Mouse (Mus musculus): ENCODE results near the gene Amhr2.

The Amhr2 gene

DNA sequence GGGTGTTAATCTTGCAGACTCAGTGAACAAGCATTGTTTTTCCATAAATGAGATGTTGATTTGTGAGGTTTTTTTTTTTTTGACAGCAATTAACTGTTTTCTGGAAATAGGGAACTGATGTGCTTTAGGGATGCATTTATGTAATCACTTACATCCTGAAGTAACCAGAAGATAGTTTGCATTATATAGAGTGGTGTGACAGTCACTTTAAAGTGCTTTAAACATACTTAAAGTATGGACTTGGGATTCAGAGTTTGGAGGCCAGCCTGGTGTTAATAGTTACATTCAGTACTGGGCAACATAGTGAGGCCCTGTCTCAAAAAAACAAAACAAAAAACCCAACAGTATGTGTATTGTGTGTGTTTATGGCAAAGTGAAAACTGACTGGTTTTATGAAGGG lies 26.6 kb downstream of the Amhr2 start:
- DNase-seq (ENCODE audit: low spot score): no peak

DNA sequence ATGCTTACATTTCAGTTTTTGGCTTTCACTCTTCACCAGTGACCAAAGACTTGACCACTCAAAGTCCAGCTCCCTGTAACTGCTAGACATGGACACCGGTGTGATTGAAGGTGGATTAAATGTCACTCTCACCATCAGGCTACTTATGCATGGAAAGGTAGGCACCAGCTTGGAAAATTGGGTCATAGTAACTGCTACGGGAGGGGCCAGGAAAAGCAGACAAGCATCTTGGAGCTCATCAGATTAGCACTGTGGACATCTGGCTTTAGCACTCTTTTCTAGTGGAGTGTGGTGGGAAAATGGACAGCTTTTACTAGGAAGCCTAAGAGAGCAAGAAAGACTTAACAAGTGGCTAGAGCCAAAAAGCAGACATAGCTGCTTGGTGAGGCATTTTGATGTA lies 28.1 kb downstream of the Amhr2 start:
- no peak for DNase-seq (ENCODE audit: low spot score)

DNA sequence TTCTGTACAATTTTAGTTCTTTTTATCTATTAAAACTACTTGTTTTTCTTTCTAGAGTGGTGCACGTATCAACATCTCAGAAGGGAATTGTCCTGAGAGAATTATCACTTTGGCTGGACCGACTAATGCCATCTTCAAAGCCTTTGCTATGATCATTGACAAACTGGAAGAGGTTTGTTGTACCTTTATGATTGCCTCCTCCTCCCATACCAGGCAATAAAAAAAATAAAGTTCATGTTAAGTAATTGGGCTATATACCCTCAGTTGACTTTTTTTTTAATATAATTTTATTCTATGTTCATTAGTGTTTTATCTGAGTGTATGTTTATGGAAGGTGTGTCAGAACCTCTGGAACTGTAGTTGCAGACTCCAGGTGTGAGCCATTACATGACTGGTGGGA lies 29.4 kb downstream of the Amhr2 start:
- DNase-seq (ENCODE audit: low spot score): no peak

DNA sequence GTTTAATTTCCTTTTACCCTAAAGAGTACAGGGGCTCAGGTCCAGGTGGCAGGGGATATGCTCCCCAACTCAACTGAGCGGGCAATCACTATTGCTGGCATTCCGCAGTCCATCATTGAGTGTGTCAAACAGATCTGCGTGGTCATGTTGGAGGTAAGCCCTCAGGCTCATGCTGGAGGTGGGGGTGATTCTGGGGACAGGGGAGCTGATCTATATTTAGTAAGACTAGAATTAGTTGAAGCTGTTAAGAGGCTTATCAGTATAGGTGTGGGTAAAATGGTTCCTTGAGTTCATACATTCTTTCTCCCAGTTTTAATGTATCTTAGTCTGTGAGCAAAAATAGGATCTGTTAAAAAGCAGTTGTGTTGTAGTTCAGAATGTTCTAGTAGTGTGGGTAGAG lies 38.0 kb downstream of the Amhr2 start:
- DNase-seq (ENCODE audit: low spot score): no peak

DNA sequence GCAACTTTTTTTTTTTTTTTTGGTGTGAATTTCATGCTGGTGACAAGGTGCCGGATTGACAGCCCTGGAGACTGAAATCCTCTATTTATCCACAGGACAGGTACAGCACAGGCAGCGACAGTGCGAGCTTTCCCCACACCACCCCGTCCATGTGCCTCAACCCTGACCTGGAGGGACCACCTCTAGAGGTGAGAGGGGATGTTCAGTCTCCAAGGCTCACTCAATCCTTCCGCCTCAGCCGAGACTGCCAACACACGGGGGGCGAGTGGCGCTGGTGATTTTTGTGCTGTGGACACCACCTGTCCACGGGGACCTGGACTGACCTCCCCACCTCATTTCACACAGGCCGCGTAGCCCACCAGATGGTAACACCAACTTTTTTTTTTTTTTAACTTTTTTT lies 40.7 kb downstream of the Amhr2 start:
- no peak for DNase-seq (ENCODE audit: low spot score)

DNA sequence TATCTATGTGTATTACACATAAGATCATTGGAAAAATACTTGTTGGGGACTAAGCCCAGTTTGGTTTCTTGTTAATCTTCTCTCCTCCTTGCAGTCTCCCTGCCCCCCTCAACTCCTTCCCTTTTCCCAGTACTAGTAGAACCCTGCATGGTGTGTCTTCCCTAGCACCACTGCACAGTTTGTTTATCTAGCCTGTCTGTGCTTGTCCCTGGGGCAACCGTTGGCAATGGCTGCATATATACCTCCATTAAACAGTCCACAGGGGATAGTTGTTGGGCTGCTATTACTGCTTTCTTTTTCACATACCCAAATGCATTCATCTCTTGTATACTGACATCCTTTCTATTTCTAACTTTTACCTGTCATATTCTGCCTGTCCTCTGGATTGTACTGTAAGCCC lies 42.5 kb downstream of the Amhr2 start:
- no peak for DNase-seq (ENCODE audit: low spot score)

DNA sequence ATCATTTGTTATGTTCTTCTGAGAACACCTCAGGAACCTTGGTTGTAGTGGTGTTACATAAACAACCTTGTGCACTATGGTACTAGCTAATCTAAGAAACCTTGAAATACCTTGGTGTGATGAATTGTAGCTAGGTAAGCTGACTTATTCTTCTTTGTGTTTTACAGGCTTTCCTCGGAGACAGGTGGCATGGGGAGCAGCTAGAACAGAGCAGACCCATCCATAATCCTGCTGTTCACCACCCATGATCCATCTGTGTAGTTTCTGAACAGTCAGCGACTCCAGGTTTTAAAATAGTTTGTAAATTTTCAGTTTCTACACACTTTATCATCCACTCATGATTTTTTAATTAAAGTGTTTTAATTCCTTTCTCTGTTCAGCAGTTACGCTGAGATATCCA lies 53.2 kb downstream of the Amhr2 start:
- no peak for DNase-seq (ENCODE audit: low spot score)

DNA sequence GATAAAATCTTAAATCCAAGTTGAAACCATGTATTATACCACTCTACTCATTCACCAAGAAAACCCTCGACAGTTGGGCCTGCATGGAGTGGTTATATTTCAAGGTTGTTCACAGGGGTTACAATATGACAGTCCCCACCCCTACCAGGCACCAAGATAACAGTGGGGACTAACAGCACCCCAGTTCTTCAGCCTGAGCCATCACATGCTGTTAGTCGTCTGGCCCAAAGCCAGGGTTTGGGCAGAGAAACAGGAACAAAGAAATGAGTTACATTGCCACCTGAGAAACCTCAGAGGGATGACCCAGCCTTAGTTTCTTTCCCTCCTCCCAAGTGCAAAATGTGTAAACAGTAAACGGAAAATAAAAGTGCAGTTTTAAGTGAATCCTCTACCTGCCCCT lies 54.2 kb downstream of the Amhr2 start:
- DNase-seq (ENCODE audit: low spot score): no peak

DNA sequence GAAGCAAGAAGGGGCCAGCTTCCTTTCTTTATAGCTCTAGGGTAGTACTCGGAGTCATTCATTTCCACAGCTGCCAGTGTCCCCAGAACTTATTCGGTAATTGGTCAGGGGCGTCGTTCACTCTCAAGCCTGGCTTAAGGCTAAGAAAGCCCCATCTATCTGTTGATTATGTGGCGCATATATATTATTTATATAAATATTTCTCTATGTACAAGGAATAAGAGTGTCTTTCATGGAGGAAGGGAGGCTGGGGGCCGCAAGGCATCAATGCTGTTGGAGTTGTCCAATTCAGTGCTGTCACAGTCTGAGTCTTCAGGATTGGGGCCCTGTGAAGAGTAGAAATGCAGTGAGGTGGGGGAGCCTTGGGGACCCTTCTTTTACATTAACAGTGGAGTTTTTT lies 54.7 kb downstream of the Amhr2 start:
- no peak for DNase-seq (ENCODE audit: low spot score)

DNA sequence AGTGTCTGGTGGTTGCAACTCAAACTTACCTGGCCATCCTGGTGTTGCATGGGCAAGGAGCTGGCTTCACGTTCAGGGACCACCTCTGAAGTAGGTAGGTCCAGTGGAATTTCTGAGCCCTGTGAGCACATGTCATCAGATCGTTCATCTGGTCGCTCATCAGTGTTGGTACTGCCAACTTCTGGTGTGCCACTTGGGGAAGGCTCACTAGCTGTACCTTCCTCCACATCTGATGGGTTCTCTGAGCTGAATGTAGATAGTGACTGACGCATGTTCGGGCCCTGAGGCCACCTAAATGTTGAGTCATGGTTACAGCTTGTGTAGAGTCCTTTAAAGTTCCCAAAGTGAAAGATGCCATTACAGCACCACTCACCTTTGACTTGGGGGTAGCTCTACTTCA lies 55.3 kb downstream of the Amhr2 start:
- no peak for DNase-seq (ENCODE audit: low spot score)

DNA sequence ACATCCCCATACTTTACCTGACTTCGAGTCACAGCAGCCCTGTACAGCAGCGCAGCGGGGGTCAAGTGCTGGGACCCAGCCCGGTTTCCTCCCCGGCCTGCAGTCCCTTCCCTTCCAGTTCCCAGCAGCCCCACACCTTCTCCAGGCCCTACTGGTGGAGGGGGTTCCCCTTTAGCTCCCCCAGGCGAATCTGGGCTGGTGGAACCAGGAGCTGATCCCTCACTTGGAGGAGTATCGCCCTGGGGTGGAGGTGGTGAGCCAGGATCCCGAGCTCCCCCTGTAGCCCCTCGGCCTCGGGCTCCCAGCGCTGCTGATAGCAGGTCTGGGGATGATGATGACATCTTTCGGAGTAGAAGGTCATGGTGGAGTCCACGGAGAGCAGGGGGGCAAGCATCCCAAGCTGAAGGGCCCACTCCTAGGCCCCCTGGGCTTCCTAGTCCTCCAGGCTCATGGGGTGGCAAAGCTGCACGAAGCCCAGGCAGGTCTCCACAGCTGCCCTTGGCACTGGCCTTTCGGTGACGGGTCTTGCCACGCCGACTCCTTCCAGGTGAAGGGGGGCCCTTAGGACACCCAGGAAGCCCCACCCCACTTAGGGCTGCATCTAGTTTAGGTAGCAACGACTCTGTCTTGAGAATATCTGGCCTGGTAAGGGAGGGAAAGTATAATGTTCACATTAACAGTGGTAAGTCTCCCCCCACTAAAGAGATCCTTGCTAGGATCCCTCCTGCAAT lies 56.1 kb downstream of the Amhr2 start:
- no peak for DNase-seq (ENCODE audit: low spot score)

DNA sequence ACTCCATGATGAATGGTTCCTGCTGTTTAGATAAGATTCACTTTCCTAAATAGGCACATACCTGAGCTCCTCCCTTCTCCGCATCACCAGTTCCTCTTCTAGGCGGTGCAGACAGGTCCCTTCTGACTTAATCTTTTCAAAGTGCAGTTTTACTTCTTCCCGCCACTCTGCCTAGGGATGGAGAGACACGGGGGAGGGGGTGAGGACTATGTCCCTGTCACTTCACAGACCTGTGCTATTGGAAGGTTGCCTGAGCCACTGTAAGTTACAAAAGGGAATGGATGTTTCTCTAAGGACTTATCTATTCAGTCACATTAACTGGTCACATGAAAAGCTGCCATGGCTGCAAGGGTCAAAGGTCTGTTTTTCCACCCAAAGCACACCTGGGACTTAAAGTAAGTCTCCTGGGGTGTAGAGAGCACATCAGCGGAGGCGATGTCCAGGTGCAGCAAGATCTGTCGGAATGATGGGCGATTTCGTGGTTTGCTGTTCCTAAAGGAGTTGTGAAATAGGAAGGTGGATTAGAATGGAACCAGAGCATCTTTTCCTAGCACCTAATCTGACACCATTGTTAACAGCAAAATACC lies 57.2 kb downstream of the Amhr2 start:
- DNase-seq (ENCODE audit: low spot score): no peak

DNA sequence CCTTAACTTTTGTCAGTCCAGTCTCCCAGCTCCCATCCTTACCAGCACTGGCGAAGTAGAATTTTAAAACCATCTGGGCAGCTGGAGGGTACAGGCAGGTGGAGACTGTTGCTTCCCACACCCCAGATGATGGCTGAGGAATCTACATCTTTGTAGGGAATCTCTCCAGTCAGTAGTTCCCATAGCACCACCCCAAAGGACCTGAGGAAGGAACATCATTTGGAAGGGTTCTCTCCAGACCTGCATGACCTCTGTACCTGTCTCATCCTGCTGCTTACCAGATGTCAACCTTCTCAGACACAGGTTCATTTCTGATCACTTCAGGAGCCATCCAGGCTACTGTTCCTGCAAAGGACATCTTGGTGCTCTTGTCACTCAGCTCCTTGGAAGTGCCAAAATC lies 58.3 kb downstream of the Amhr2 start, which contains the start of gene Gm10337:
TSS of gene Gm10337 (plus strand) at position 276 of the 400 bp plus-strand sequence.
- no peak for DNase-seq (ENCODE audit: low spot score)
